Mouse (Mus musculus) olfactory bulb, adult 2 months (tissue): ENCODE data around the gene Esr1. TPM values are rescaled to one million over a fixed set of nuclear protein-coding genes. Genes with fewer than 3 reads are reported as not detected.
A peak's percentile ranks its signal among the peaks of the same experiment; 100 is the strongest.
"Not testable (repeated sequence)": the region's sequence is repeated elsewhere in the genome, so short reads cannot be mapped to it uniquely, and the experiment has no call there.

Experiments
- H3K27ac ChIP-seq: fragments of 200-500 bp; 2 replicates; pipeline ENCODE4 v1.5.1; 2012; ENCODE audit warnings: low read depth, low read length; ENCODE audit not compliant: insufficient read depth
- H3K4me1 ChIP-seq: fragments of 200-500 bp; 2 replicates; pipeline ENCODE4 v1.6.1; 2012; ENCODE audit warnings: low read length; ENCODE audit not compliant: control insufficient read depth, insufficient read depth
- H3K4me3 ChIP-seq: fragments of 200-500 bp; 2 replicates; pipeline ENCODE4 v1.5.1; 2012; ENCODE audit warnings: mild to moderate bottlenecking, low read depth, low read length, moderate library complexity; ENCODE audit not compliant: insufficient read depth
- CTCF ChIP-seq: fragments of 200-500 bp; IDR thresholded peaks from 2 replicates; pipeline ENCODE4 v1.5.1; 2012; ENCODE audit warnings: low read depth, mild to moderate bottlenecking, low read length, moderate library complexity; ENCODE audit not compliant: insufficient read depth
- POLR2A ChIP-seq: fragments of 200-500 bp; IDR thresholded peaks from 2 replicates; pipeline ENCODE4 v1.6.1; 2012; ENCODE audit warnings: mild to moderate bottlenecking, low read depth, low read length, moderate library complexity; ENCODE audit not compliant: insufficient read depth
- WGBS: fragments of 180-500 bp; shearing (Covaris S2); methylation state at CpG from one replicate; pipeline ENCODE4 v1.1.7; 2018; 5-methylcytosine and 5-hydroxymethylcytosine counted together
- polyA plus RNA-seq: library from polyadenylated mRNA; stranded (reverse); fragments of >200 nt; gene quantifications from 2 replicates; pipeline ENCODE4 v1.2.4, GENCODE M21; 2012; ENCODE audit warnings: low replicate concordance; ENCODE audit not compliant: missing spikeins, insufficient read depth, insufficient read length

The Esr1 gene
- polyA plus RNA-seq, 1 experiment = not detected

DNA sequence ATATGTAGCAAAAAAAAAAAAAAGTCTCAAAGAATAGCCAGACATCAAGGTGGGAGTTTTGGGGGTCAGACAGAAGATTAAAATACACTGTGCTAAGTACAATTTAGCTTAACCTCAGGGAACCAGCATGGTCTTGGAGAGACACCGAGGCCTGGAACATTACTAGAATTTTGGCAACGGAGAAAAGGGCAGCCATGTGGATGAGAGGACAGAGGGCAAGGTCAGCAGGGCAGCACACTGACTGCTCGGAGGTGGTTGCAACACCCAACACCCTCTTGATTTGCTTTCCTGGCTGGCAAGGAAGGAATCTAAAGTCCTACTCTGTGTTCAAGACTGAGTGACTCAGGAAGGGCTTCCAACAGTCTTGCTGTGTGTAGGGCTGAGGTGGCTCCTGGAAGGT lies 60.5 kb downstream of the Esr1 start:
- H3K4me1 ChIP-seq = no peaks in the 10 kb centered on the region
- H3K27ac ChIP-seq = no peak overlapping the region
- WGBS = 84% methylated on average over 3 of the region's 3 CpGs
- H3K4me3 ChIP-seq = no peak overlapping the region
- TF ChIP-seq CTCF (no peak), POLR2A (no peak)

DNA sequence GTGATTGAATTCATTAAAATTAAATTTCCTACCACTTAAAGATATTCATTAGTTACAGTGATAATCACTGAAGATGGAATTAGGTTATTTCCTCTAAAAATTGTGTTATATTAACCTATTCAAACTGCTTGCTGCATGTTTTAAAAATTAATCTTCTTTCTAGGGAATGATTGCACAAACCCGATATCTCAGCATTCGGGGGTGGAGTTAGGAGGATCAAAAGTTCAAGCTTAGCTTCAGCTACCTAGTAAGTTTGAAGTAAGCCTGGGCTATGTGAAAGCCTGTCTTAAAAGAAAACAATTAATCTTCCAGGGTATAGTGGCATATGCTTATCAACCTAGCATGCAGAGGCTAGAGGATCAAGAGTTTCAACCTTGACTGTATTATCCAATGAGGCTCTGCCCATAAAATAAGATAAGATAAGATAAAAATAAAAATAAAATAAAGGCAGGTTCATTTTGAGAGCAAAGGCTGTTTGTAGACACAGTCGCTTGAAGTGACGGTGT lies 62.0 kb downstream of the Esr1 start:
- H3K27ac ChIP-seq = no peak overlapping the region
- no peak for TF ChIP-seq POLR2A
- TF ChIP-seq CTCF = no peak
- no peak overlapping the region for H3K4me3 ChIP-seq
- no peaks in the 10 kb centered on the region for H3K4me1 ChIP-seq
- WGBS = 96% methylated on average over 4 of the region's 4 CpGs

DNA sequence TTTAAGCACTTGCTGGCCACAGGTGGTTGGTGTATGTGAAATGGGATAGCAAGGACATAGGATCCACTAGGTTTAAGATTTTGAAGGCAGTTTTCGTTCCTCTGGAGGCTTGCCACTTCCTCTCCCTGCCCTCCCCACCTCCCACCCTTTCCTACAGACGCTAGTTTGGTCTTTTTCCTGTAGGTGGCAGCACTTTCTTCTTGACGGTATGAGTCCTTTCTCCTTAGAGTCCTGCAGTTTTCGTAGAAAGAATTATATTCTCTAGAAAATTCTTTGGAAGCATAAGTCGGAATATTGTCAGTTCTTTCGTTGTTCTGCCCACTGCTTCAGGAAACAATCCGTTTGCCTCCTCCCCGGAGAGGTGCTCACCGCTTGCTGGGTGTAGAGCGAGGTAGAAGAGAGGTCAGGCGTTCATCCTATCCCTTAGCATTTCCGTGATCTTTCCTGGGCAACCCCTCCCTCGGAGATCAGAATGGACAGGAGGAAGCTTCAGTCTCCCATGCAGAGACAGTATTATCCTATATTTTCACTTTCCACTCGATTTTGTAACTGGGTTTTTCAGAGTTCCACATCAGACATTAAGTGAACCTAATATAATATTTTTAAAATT lies 63.7 kb downstream of the Esr1 start:
- peak overlapping the region; percentile 29; the same call in 1 of the 2 replicates for H3K4me3 ChIP-seq
- H3K4me1 ChIP-seq, H3K27ac ChIP-seq: not testable (repeated sequence)
- WGBS = 19% methylated on average over 14 of the region's 14 CpGs

DNA sequence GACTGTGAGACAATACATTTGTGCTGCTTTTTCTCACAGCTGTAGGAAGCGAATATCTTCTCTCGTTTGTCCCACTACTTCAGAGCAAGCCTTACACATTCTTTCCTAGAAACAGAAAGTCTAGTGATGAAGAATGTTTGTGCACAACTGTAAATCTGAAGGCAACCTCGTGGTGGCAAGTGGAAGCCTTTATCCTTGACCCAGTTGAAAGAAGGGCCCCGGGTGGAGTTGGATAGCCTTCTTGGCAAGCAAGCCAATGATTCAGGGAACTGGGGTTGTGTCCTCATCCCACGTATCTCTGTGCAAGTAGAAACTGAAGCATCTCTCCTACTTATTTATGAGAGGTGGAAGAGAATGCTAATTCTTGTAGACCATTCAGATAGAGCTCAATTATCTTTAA lies 71.7 kb downstream of the Esr1 start:
- 71% methylated on average over 5 of the region's 5 CpGs for WGBS
- Histone ChIP-seq H3K27ac (no peak overlapping the region), H3K4me3 (no peak overlapping the region), H3K4me1 (no peaks in the 10 kb centered on the region)
- TF ChIP-seq CTCF (no peak), POLR2A (no peak)

DNA sequence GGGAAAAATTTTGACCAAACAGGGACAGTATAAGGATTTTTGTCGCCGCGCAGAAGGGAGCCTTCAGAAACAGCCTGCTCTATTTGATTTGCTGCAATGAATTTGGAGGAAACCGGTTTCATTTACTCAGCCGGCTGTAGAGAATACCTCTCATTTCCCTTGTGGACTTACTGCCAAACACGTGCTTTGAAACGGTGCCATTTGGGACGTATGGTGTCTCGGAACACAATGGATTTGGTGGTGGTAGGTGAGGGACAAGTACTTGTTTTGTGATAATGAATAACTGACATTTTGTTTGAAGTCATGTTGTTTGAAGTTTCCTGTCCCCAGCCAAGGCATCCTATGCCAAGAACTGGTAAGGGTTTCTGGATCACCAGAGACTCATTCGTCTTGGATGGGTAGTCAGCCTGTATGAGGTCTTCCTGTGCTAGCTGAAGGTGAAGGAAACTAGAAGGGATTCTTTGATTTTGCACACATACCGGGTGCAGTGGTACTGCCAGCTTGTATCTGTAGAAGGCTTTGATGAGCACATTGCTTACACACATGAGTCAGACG lies 72.4 kb downstream of the Esr1 start:
- no peaks in the 10 kb centered on the region for H3K4me1 ChIP-seq
- WGBS = 83% methylated on average over 12 of the region's 12 CpGs

DNA sequence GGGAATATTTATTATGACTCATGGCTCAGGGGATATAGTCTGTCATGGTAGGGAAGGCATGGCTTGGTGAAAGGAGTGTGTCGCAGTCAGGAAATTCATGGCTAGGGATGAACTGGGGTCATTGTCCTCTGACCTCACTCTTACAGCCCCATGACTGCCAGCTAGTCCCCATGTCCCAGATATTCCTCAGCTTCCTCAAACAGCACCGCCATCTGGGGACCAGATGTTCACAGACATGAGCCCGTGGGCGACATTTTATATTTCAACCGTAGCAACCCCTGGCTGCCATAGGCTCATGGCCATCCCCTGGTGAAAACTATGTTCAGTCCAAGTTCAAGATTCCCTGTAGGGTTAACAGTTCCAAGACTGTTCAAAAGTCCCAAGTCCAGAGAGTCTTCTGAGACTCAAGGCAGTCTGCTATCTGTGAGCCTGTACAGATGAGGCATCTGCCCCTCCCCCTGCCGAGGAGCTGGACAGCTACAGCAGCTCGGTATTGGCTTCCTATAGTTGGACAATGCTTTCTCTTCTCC lies 83.0 kb downstream of the Esr1 start:
- TF ChIP-seq CTCF (no peak), POLR2A (no peak)
- Histone ChIP-seq H3K27ac (no peak overlapping the region), H3K4me3 (no peak overlapping the region), H3K4me1 (no peaks in the 10 kb centered on the region)
- 85% methylated on average over 7 of the region's 7 CpGs for WGBS

More for the DNA sequence above, 72.4 kb downstream of the Esr1 start:
- TF ChIP-seq CTCF (no peak), POLR2A (no peak)
- H3K27ac ChIP-seq = no peak overlapping the region
- H3K4me3 ChIP-seq = no peak overlapping the region

DNA sequence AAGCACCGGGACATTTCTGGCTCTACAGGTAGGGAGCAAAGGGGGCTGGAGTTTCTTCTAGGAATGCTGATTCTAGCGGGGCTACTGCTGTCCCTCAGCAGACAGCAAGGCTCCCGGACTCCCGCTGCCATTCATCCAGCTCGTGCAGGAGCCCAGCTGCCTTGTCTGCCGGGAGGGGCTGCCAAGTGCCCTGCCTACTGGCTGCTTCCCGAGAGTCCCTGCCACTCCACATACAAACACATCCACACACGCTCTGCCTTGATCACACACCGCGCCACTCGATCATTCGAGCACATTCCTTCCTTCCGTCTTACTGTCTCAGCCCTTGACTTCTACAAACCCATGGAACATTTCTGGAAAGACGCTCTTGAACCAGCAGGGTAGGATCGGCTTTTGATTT lies 98.5 kb downstream of the Esr1 start:
- WGBS = 2% methylated on average over 15 of the region's 15 CpGs
- Histone ChIP-seq H3K27ac (no peak overlapping the region), H3K4me1 (peaks cover 14% of the 10 kb centered on the region), H3K4me3 (peak overlapping the region; percentile 34)
- TF ChIP-seq CTCF (no peak), POLR2A (no peak)

DNA sequence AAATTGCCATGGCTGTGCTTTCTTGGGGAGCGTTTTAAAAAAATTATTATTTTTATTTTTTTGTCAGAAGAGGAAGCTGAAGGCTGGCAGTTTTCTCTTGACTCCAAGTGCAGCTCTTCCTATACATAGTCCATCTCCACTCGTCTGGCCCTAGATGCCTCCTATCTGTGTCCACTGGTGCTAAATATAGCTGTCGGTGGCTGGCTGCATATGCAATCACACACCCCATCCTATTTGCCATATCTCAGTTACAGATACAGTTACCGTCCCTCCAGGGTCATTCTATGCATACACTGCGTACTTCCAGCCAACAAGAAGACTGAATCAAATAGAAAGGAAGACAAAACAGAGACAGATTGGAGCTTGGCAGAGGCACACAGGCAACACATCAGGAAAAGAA lies 100.0 kb downstream of the Esr1 start:
- Histone ChIP-seq H3K27ac (no peak overlapping the region), H3K4me3 (no peak overlapping the region), H3K4me1 (peaks cover 14% of the 10 kb centered on the region)
- WGBS = 86% methylated on average over 5 of the region's 5 CpGs
- TF ChIP-seq POLR2A = no peak

DNA sequence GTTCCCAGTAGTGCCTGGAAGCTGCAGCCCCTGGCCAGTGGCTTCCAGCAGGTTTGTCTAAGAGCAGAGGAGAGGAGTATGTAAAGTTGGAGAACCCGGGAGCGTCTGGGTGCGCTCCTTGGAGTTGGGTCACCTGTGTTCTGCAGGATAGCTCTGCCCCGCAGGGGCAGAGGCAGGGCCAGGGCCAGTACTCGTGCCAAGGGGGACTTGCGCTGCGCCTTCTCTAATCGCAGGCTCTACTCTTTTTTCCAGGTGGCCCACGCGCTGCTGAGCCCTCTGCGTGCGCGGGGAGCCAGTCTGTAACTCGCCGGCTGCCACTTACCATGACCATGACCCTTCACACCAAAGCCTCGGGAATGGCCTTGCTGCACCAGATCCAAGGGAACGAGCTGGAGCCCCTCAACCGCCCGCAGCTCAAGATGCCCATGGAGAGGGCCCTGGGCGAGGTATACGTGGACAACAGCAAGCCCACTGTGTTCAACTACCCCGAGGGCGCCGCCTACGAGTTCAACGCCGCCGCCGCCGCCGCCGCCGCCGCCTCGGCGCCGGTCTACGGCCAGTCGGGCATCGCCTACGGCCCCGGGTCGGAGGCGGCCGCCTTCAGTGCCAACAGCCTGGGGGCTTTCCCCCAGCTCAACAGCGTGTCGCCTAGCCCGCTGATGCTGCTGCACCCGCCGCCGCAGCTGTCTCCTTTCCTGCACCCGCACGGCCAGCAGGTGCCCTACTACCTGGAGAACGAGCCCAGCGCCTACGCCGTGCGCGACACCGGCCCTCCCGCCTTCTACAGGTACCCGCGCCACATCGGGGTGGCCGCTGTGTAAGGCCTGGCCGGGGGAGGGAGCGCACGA lies 100.9 kb downstream of the Esr1 start:
- peak overlapping the region; percentile 50 for H3K4me3 ChIP-seq
- TF ChIP-seq POLR2A = no peak
- no peak for TF ChIP-seq CTCF
- peaks cover 14% of the 10 kb centered on the region for H3K4me1 ChIP-seq
- 2% methylated on average over 68 of the region's 68 CpGs for WGBS
- no peak overlapping the region for H3K27ac ChIP-seq
